Mouse (Mus musculus) C2C12 (cell line): ENCODE data around the gene D430041D05Rik.

ENCODE experiments used
- CTCF ChIP-seq: IDR thresholded peaks from one replicate; pipeline ENCODE4 v1.5.1; 2011; ENCODE audit not compliant: control insufficient read depth, insufficient read depth, insufficient read length
- FOSL1 ChIP-seq: IDR thresholded peaks from one replicate; pipeline ENCODE4 v1.8.0; 2011; ENCODE audit warnings: mild to moderate bottlenecking, low read length; ENCODE audit not compliant: poor library complexity, insufficient read depth, severe bottlenecking
- MAX ChIP-seq: IDR thresholded peaks from one replicate; pipeline ENCODE4 v1.6.1; 2011; ENCODE audit warnings: mild to moderate bottlenecking, control low read depth
- MYOD1 ChIP-seq: IDR thresholded peaks from one replicate; pipeline ENCODE4 v1.6.1; 2011; ENCODE audit warnings: low read depth; ENCODE audit not compliant: control insufficient read depth, insufficient read length
- MYOG ChIP-seq: IDR thresholded peaks from one replicate; pipeline ENCODE4 v1.6.1; 2011; ENCODE audit not compliant: control insufficient read depth, insufficient read length; ENCODE audit errors: extremely low read depth
- USF1 ChIP-seq: IDR thresholded peaks from one replicate; pipeline ENCODE4 v1.6.1; 2011; ENCODE audit warnings: low read depth, mild to moderate bottlenecking, control low read depth, moderate library complexity

DNA sequence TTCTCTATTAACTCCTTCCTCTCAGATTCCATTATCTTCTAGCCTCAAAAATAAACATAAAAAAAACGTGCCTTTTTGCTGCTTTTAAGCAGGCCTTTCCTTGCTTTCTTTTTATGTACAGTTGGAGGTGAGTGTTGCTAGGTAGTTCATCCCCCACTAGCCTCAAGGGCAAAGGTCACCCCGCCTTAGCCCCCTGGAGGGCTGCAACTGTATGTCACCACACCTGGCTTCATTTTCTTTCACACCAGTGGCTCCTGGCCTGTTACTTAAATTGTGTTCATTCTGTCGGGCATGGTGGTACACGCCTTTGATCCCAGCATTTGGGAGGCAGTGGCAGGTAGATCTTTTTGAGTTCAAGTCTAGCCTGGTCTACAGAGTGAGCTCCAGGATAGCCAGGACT, 31.5 kb upstream of the D430041D05Rik start:
- TF ChIP-seq CTCF: no peak
- TF ChIP-seq MAX: no peak
- TF ChIP-seq USF1: no peak
- TF ChIP-seq MYOD1: no peak
- TF ChIP-seq MYOG: no peak
- TF ChIP-seq FOSL1: no peak
